Mouse (Mus musculus): Measurements from ENCODE around the gene AI413582. TPM values are rescaled to one million over a fixed set of nuclear protein-coding genes. Genes with fewer than 3 reads are reported as not detected.

Gene AI413582
- total RNA-seq, 2 experiments from 2014 or later: 65.6 to 65.9 TPM

DNA sequence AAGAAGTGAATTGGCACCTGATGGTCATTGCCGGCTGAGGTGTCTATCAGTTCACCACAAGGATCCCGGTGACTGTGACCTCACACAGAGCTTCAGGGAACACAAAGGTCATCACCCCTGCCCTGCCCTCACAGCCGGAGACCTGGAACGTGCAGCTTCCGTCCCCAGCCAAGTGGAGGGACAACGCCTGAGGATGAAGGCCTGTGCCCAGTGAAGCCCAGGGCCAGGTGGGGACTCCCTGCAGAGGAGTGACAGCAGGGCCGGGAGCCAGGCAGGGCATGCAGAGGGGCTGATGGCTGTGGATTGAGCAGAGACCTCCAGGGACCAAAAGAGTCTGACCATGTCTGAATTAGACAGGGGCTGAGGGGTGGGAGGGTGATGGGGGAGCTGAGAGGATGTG is 42.4 kb downstream of the AI413582 start:
- DNase-seq (ENCODE audit: low spot score in 2 of 2): no peak

DNA sequence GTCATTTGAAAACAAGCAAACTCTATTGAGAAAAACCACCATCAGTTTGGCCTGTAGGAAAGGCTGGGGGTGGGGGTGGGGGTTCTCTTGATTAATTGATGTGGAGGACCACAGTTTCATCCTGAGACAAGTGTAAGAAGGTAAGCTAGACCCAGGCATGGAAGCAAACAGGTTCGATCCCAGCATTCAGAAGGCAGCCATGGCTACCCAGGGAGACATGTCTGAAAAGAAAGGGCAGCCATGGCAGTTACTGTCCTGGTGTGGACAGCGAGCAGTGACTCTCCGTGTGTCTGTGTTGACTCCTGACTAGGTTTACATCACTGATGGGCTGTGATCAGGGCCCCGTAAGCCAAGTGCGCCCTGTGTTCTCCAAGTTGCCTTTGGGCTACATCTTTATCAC is 44.3 kb downstream of the AI413582 start, which contains the start of gene Grm4:
Gene Grm4, minus strand, starts transcription at position 101 of the 400 bp plus-strand sequence.
- no peak for DNase-seq (ENCODE audit: low spot score in 2 of 2)

DNA sequence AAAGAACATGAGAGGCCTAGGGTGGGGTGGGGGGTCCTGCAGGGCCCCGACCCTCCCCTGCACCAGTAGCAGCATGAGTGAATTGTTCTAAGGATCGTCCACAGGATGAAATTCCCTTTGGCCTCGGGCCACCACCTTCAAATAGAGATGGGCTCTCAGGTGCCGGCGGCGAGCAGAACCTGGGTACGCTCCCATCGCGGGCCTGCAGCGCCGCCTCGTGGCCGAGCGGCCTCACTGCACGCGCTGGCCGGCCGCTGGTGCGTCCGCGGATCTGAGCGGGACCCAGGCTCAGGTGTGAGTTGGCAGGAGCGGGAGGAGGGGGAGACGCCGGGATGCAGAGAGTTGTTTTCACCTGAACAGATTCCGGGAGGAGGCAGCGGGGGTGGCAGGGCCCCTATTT is 45.0 kb downstream of the AI413582 start:
- peak; percentile 35 to 45 for DNase-seq (ENCODE audit: low spot score in 2 of 2)

DNA sequence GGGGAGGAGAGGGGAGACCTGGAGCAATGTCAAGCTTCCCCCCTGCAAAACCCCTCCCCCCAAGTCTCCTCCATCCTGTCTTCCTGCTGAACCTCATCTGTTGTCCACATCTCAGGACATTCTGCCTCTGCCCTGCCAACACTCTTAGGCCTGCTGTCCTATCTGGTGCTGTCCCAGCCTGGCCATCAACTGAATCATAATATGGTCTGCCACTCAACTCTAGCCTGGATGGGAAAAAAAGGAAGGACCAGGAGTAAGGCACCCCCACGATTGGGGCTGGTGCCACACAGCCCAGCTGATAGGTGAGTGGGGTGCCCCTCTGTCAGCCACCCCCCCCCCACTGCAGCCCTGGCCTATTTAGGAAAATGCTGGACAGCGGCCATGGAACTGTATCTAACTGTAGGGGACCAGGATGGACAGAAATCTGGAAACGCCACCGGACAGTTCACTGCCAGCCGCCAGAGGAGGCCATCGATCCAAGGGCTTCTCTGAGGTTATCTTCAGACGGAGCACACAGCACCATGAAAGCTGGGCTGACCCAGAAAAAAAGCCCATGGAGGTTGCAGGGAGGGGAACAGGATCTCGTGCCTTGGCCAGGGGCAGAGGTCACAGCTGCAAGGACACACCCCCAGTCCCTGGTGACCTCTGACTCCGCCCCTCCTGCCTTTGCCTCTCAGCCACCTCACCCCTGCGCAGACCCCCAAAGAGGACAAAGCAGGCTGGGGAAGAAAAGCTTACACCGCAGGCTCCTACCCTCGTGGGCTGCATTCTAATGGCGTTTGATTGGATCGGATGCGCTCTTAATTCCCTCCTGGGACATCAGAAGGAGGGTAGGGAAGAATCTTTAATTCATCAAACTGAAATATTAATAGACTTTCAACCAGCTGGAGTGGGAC is 46.6 kb downstream of the AI413582 start:
- DNase-seq (ENCODE audit: low spot score in 2 of 2): no peak

DNA sequence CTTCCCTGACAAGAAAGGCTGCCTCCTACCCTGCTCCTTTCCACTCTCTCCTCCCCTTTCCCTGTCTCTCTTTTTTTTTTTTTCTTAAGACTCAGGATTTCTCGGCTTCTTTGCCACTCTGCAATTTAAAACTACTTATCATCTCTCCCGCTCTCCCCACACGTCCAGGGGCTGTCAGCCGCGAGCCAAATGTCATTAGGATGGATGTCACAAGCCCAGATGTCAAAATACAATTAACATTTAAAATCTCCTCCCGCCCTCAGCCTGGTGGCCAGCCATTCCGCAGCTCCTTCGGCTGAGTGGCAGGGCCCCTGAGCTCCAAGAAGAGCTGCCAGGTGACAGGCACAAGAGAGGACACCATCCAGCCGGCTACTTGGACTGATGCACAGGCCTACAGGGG is 47.3 kb downstream of the AI413582 start:
- no peak for DNase-seq (ENCODE audit: low spot score in 2 of 2)

DNA sequence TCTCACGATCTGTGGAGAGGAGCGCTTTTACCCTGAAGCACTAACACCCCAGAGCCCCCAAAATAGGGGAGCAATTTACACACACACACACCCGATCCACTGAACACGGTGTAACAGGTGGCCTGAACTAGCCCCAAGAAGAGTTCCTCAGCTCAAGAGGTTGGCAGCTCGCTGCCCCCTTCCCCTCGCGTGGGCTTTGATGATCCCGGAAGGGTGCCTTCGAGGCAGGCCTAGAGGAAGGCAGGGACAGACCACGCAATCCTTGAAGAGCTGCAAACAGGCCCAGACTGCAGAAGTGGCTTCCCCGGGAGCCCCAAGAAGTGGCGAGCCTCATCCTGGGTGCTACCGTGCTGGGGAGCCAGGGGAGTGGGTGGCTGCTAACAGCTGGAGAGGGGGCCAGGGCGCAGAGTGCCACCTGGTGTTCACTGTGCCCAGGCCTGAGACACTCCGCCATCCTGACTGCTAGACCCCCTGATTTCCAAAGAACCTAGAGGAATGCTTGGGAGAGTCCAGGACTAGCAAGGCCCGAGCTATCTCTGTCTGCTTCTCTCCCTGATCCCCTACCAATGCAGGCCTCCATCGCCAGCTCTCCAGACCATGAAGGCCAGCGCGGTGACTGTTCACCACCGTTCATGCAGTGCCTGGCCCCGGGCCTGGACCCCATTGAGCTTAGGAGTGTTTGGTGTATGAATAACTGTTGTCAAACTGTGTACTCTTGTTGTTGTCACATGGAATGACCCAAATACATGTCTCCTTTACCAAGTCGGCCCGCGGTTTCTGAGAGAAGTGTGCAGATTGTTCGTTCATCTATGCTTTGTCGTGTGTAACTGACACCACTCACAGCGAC is 51.4 kb downstream of the AI413582 start:
- DNase-seq (ENCODE audit: low spot score in 2 of 2): no peak

Other genes with a start within 250 kb of the AI413582 start
- gene Grm4, start 44.4 kb downstream of the AI413582 start, total RNA-seq (2021): 10 to 100 TPM; 10.7 to 19.3 TPM
- gene Hmga1, start 9.3 kb downstream of the AI413582 start, total RNA-seq (2021): 10 to 100 TPM; 31.3 to 32.7 TPM
- 100 to 1,000 TPM; 487 to 502 TPM for gene Nudt3, start 57.7 kb upstream of the AI413582 start, total RNA-seq (2021)
- not detected for gene RPS10-NUDT3, start 69.5 kb upstream of the AI413582 start, total RNA-seq (2021)
- 100 to 1,000 TPM; 413 to 460 TPM for gene Rps10, start 70.9 kb upstream of the AI413582 start, total RNA-seq (2021)
- gene Pacsin1, start 89.8 kb upstream of the AI413582 start, total RNA-seq (2021): 100 to 1,000 TPM; 270 to 280 TPM
- gene Spdef, start 163.2 kb upstream of the AI413582 start, total RNA-seq (2021): under 1 TPM; 0.25 to 0.26 TPM